Mouse (Mus musculus) cerebellum, adult 11 months (tissue): Measurements from ENCODE around the gene Muc4.

Experiments used
- DNase-seq: peaks from one replicate; pipeline ENCODE4 v3.0.0; 2022

Muc4 gene

DNA sequence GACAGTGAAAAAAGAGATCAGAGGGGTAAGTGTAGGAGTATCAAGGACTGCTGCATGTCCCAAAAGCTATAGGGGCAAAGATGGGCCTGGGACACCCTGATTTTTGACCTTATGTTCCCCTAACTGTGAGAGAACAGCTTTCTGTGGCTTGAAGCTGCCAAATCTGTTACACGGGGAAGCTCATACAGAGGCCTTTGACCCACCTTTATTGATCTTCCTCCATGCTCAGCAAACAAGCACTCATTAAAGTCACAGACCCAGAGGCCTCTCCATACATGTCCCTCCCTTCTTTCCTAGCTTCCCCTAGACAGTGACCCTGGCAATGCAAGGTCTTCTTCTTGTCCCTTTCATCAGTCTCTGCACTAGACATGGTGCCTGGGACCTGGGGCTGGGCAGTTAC lies 7.0 kb upstream of the Muc4 start:
- no peak for DNase-seq

DNA sequence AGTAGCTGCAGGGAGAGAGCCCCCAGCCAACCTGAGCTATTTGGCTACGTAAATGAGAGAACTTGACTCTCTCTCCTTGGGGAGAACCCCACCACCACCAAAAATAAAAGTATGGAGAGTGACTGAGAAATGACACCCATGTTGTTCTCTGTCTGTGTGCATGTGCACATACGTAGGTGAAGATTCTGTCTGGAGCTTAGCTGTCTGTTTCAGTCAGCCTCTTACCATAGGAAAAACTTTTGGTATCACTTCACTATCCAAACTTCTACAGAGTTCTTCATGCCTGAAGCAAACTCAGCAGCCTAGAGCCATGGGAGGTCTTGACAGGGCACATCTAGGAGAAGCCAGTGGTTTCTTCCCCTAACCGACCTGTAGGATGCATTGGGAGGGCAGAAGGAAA lies 2.5 kb upstream of the Muc4 start:
- no peak for DNase-seq

DNA sequence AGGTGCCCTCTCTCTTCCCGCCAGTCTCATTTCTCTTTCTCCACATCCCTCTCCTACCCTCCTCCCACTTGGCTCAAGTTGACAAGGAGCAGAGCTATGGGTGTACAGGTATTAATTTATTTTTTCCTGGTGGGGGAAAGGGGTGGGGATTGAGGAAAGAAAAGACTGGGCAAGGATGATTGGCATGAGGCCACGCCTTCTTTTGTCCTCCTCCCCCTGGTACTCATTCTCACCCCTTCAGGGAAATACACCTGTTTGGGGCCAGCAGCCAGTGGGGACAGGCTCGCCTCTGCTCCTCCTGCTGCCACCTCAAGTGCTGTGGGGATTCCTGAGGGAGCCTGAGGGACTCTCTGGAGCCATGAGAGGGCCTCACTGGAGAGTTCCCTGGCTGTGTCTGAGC lies 336 bp downstream of the Muc4 start:
- DNase-seq: no peak

DNA sequence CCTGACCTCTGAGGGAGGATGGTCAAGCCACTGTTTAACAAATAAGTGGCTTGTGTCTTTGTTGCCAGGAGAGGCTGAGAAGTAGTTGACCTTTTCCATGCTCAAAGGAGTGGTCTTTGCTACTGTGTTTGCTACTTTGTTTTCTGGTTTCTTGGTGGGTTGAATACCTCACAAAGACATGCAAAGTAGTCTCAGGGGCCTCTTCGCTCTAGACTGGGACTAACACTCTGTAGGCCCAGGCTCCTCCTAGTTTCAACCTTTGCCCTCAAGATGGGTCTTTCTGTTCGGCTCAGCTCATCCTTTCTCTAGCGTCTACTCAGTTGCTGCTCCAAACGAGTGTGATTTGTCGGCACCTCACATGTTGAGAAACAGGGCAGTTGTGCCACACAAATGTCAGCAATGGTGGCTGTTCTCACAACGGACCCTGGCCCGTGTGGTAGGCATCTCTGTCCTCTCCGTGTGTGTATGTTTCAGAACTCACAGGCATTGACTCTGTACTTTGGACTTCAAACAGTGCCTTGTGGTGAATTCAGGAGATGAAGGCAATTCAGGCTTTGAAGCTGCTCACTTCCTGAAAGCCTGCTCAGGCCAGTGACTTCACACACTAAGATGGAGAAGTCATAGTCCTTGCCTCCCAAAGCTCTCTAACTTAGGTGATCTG lies 4.4 kb downstream of the Muc4 start:
- no peak for DNase-seq

DNA sequence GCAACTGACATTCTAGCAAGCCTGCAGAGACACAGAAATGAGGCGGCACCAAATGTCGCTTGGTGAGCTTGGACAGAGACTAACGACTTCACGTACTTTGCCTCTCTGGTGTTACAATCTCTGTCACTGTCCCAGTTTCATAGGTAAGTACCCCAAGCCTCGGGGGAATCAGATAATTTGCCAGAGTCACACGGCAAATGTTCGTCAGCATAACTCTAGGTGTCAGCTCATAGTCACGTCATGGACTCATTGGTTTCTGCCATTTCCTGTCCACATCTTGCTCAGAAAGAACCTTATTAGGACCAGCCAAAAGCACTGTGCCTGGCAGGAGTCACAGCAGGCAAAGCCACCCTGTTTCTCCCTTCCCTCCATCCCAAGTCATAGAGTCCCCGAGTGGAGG lies 5.7 kb downstream of the Muc4 start:
- DNase-seq: no peak

DNA sequence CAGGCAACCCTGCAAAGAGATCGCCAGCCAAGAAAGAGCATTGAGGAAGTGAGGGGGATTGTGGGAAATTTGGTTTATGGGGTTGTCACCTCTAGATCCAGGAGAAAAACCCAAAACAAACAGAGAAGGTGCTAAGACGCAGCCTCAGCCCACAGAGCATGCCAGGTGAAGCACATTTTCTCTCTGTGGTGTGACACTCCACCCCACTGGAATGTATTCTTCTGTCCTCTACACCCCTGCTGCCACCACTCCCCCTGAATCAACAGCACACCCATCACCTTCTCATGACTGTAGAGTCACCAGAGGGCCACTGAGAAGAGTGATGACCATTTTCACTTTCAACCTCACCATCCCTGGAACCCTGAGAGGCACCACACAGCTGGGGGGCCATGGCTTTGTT lies 7.0 kb downstream of the Muc4 start:
- DNase-seq: no peak

DNA sequence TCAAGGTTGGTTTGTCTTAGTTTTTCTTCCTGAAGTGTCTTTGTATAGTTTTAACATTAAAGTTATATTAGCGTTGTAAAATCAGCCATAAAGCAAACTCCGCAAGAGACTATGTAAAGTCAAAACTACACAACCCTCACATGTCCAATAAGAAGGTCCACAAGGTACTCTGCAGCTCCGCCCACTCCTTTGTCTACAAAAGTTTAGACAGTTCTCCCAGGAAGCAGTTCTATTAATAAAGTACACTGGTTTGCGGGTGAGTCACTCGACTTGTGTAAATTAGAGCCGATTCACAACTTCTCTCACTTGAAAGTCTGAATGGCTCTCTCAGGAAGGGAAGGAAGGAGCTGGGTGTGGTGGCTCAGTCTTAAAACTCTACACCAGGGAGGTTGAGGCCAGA lies 10.2 kb downstream of the Muc4 start:
- no peak for DNase-seq

DNA sequence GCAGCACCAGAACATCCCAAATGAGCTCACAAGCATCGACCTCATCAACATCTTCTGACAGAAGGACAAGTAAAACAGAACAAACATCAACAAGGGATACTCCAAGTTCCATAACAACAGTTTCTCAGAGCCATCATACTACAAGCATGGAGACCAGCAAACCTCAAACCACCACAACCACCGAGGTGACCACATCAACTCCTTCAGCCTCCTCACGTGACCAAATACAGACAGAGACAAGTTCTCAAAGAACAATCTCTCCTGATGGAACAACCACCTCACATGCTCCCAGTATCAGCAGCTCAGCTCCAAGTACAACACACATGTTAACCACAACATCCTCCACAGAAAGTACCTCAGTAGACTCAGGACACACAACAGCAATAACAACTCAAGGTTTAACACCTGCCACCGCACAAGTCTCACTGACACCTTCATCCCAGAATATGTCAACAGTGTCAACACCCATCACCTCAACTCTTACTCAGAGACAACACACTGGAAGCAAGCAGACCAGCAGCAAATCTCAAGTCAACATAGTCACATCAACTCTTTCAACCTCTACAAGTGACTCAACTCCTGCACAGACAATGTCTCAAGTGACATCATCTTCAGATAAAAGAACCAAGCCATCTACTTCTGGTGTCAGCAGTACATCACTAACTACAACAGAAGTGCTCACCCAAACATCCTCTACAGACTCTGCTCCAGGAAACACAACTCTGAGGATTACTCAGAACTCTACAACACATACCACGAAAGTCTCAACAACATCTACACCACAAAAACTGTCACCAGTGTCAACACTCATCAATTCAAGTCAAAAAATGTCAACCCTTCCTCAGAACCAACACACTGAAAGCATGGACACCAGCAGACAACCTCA lies 14.8 kb downstream of the Muc4 start:
- no peak for DNase-seq

DNA sequence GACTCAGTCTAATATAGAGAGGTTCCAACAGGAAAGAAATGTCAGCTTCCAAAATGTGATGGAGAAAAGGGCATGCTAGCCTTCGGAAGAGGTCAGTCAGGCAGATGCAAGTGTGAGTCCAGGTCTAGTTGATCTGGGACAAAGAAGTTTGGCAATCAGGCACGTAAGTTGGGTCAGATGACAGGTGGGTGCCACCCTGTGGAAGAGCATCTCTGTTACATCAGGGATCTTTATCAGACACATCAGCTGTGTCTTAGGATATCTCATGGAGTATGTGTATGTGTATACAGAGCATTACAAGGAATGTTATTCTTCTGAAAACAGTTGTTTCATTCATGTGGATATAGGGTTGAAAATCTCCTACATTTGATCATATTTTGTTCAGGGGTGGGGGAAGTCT lies 28.9 kb downstream of the Muc4 start:
- no peak for DNase-seq

DNA sequence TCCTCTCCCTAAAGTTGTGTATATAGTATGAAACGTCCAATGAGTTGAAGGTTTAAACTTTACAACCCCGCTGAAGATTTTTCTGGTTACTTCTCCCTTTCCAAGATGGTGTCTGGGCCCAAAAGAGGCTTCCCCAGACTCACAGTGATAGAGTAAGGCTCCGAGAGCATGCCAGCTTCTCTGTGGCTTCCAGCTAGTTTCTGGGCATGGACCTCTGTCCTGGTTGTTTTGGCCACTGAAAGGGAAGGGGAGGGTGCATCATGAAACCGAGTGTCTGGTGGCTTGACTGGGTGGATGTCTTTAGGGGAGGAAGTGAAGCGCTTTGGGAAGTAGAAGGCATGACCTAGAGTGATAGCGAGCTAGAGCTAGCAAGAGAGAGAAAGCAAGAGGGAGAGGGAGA lies 29.3 kb downstream of the Muc4 start:
- no peak for DNase-seq

DNA sequence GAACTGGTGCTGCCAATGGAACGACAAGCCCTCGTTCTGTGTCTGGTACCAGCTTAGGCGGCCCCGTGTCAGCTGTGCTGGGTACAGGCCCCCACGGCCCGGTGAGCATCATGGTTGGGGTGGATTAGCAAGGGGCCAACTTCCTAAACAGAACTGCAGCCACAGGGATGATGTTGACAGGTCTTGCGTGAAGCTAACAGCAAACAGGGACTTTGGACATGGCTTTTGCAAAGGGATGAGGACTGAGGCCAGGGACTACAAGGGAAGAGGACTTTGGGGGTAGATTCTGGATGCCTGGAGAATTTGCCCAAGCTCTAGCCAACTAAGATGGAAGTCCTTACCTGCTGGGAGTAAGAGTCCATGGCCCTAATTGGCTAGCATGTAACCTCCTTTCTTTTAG lies 31.2 kb downstream of the Muc4 start:
- no peak for DNase-seq

DNA sequence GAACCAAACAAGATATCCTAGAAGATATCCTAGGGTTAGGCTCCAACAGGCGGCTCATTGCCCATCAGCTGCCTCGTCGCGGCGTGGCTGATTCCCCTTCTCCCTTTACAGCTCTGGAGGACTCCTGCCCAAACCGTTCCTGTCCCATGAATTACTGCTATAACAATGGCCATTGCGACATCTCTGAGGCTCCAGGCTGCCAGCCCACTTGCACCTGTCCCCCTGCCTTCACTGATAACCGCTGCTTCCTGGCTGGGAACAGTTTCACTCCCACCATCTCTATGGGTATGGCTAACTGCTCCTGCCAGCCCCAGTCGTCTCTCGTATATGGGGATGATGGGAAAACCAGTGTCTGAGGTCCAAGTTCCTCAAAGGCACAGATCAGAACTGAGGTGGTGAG lies 41.0 kb downstream of the Muc4 start:
- no peak for DNase-seq

DNA sequence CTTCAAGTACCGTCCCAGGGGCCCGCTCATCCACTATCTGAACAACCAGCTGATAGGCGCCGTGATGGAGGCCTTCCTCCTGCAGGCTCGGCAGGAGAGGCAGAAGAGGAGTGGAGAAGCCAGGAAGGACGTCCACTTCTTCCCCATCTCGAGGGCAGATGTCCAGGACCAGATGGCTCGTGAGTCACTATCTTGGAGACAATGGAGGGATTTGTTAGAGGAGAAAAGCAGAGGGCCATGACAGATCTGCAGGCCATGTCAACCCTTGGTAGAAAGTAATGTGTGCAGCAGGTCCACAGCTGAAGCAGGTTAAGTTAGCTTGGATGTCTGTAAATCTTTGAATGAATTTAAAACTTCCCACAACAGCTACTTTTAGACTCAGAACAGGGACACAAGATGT lies 43.3 kb downstream of the Muc4 start:
- DNase-seq: peak; percentile 2

DNA sequence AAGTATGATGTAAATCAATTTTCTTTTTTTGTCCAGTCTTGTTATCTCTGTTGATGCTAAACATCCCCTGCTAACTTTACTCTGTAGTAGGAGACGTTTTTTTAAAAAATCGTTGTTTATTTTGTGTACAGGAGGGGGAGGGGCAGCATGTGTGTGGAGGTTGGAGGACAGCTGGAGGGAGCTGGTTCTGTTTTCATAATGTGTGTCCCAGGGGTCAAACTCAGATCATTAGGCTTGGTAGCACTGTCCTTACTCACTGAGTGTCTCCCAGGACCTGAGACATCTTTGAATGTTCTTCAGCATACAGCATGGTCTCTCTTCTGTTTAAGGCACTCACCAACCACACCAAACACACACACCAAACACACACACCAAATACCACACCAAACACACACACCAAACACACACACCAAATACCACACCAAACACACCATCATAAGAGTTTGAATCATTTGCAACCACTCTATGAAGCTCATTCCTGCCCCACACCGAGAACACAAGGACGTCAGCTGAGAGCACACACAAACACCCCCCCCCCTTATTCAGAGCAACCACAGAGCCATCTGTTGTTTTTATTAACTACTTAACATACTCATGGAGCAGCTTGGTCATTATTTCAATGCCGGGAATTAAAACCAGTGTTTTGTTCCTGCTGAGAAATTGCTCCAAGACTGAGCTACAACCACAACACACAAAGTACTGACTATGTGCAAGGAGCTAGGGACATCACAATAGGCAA lies 47.8 kb downstream of the Muc4 start:
- no peak for DNase-seq

DNA sequence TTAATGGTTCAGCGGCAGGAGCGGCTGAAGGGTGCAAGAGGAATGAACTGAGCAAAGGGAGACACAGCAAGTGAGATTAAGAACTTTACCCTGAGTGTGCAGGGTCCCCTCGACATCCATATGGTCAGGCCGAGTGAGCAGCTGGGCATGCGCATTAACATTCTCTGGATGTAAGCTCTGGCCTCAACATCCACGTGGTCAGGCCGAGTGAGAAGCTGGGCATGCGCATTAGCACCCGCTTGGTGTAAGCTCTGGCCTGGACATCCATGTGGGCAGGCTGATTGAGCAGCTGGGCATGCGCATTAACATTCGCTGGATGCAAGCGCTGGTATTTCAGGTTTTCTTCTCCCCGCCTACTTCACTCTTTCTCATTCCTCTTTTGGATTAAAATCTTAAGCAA lies 49.2 kb downstream of the Muc4 start:
- DNase-seq: no peak

DNA sequence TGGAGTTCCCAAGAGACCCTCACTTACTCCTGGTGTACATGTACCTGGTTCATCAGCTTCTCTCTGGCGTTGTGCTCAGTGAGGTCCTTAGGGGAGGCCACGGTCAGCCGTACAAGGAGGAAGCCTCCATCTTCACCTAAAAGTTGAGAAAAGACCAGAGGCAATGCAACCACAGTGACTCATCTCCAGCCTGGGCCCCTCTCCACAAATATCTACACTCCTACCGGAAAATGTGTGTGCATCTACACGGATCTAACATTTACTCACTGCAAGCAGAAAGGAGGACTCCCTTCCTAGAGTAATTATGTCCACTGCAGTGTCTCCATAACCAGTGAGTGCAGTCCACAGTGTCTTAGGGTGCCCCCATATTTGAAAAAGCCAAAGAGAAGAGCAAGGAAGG lies 54.4 kb downstream of the Muc4 start:
- no peak for DNase-seq

DNA sequence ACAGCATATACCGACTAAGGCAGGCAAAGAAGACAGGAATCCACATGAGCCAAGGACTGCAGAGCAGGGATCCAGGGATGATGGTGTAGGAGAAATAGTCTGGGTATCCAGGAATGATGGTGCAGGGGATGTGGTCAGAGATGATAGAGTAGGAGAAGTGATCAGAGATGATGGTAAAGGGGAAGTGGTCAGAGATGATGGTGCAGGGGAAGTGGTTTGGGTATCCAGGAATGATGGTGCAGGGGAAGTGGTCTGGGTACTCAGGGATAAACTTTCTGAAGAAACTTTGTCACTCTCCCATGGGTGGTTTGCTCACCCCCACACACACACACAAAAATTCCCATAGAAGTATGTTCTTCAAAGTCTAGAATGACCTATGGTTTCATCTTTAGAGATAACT lies 59.5 kb downstream of the Muc4 start:
- DNase-seq: no peak

DNA sequence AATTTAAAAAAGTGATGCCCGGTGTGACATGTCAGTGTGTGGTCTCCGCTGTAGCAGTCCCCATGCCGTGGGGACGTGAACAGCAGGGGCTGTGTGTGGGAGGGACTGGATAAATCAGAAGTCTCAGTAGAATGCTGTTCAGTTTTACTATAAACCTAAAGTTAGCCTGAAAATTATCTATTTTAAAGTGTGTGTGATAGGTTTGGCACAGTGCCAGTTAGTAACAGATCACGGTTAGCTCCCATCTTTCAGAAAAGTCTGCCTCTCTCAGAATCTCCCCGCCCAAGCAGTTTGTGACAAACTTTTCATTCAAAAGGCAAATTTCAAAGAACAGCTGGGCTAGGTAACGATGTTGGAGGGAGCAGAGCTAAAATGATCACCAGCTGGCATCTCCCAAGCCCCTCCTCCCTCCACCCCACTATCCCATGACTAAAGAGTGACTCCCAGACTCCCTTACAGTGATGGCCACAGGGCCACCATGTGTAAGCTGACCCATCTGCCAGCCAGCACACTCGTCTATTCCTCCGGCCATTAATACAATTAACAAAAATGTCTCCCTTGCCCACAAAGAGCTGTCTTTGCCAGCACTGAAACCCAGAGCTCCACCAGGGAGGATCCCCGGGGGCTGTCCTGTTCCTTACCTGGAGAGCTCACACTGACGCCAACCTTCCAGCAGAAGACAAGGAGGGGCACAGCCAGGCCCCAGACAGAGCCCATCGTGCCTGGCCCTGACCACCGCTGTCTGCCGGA lies 61.2 kb downstream of the Muc4 start:
- no peak for DNase-seq

DNA sequence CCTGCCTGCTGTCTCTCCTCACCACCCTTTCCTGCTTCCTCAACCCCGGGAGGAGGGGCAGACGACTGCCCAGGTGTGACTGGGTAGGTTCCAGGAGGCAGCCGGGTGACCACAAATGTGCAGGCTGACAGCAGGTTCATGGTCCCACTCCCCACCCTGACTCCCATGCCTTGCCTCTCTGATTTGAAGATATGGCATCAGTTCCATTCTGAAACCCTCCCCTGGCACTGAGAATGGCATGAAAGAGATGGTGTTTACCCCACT lies 61.7 kb downstream of the Muc4 start, which contains the start of gene Muc20:
Gene Muc20, minus strand, starts transcription at position 10 of the 264 bp plus-strand sequence.
- no peak for DNase-seq

DNA sequence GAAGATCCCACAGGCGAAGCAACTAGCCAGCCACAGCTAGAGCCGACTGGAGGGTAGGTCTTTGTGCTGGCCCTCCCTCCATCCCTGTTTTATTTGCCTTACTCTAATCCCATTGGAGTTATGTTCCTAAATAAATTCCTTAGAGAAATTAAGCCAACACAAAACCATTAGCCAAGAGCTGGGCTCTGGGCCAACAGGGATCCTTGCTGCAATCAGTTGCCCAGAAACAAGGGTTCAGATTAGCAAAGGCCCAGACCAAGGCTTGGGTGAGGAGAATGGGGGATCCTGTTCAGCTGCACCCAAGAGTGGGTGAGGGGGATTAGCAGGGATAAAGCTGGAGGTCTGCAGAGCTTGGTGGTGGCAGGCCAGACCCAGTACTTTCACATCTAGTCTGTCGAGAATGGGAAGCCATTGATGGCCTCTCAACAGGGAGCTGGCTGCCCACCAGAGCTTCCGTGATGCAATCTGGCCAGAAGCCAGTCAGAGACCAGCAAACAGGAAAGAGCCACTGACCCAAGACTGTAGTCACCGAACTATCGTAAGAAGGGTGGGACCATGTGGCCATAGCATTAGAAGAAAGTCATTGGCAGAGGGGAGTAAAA lies 67.7 kb downstream of the Muc4 start:
- DNase-seq: peak; percentile 40

DNA sequence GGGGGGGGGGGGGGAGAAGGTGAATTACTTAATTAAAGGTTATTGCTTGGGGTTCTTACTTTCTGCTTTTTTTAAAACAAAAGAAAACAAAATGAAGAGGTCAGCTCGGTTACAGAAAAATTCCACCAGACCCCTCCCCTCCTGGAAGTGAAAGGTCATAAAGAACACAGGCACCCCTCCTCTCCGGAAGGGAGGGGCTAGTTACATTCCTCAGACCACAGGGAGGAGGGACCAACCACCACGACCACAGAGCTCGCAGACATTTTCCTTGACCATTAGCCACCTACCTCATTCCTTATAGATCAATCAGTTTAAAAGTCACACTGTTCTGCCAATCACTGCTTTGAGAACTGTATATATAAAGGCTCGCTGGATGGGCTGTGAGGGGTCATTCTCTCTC lies 68.2 kb downstream of the Muc4 start:
- no peak for DNase-seq

DNA sequence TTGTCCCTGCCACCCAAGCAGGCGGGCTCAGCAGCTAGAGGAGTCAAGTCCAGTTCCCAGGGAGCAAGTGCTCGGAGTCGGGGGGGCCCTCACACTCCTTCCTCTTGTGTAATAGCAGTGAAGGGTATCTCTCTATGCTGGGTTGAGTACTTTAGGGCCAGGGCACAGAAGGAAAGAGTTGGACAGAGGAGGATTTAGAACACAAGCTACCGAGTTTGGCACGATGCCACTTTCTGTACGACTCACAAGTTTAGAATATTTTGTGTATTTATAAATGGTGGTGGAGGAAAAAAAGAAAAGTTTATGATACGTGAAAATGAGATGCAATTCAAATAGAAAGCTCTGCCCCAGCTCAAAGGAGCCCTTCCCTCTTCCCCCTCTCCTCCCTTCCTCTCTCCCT lies 69.5 kb downstream of the Muc4 start:
- DNase-seq: no peak
